Mouse (Mus musculus) stomach, embryonic 16.5 days (tissue): ENCODE measurements around the gene Tff2. TPM values are rescaled to one million over a fixed set of nuclear protein-coding genes. Genes with fewer than 3 reads are reported as not detected.

Experiments
- ATAC-seq: fragments of 200-750 bp; cut with Nextera tagmentation; 2 replicates; pipeline ENCODE4 v1.8.0; 2017; ENCODE audit warnings: moderate number of reproducible peaks, moderate TSS enrichment; ENCODE audit not compliant: insufficient read depth, low FRiP score
- H3K27ac ChIP-seq: fragments of 300-500 bp; sonication (generic); 2 replicates; pipeline ENCODE4 v1.5.1; 2014; ENCODE audit warnings: low read length
- H3K27me3 ChIP-seq: fragments of 300-500 bp; sonication (generic); 2 replicates; pipeline ENCODE4 v1.6.1; 2014; ENCODE audit warnings: low read length, control low read depth, mixed read lengths; ENCODE audit not compliant: control insufficient read depth, insufficient read depth
- H3K36me3 ChIP-seq: fragments of 300-500 bp; sonication (generic); 2 replicates; pipeline ENCODE4 v1.6.1; 2014; ENCODE audit warnings: low read length; ENCODE audit not compliant: control insufficient read depth, insufficient read depth
- H3K4me1 ChIP-seq: fragments of 300-500 bp; sonication (generic); 2 replicates; pipeline ENCODE4 v1.6.1; 2014; ENCODE audit warnings: low read length, control low read depth, mixed read lengths; ENCODE audit not compliant: control insufficient read depth, insufficient read depth
- H3K4me2 ChIP-seq: fragments of 300-500 bp; sonication (generic); 2 replicates; pipeline ENCODE4 v1.6.1; 2014; ENCODE audit warnings: low read depth, low read length, mixed read lengths
- H3K4me3 ChIP-seq: fragments of 300-500 bp; sonication (generic); replicated peaks from 2 replicates; pipeline ENCODE4 v1.5.1; 2014; ENCODE audit warnings: mild to moderate bottlenecking, low read length
- H3K9ac ChIP-seq: fragments of 300-500 bp; sonication (generic); 2 replicates; pipeline ENCODE4 v1.6.1; 2014; ENCODE audit warnings: low read length
- H3K9me3 ChIP-seq: fragments of 300-500 bp; sonication (generic); replicated peaks from 2 replicates; pipeline ENCODE4 v1.6.1; 2016; ENCODE audit warnings: low read length, control low read depth; ENCODE audit not compliant: control insufficient read depth
- WGBS: fragments of 180-500 bp; shearing (Covaris S2); extraction: QIAGEN DNeasy Blood & Tissue Kit; methylation state at CpG from one replicate; pipeline ENCODE4 v1.1.7; 2014; 5-methylcytosine and 5-hydroxymethylcytosine counted together
- polyA plus RNA-seq: library from polyadenylated mRNA; unstranded; fragments of >200 nt; fragmentation: Nextera tagmentation; extraction: Ambion mirVana; gene quantifications from 2 replicates; pipeline ENCODE4 v1.2.1, GENCODE M21; 2015

The Tff2 gene
- 99.1 and 132 TPM in 2 replicates for polyA plus RNA-seq

DNA sequence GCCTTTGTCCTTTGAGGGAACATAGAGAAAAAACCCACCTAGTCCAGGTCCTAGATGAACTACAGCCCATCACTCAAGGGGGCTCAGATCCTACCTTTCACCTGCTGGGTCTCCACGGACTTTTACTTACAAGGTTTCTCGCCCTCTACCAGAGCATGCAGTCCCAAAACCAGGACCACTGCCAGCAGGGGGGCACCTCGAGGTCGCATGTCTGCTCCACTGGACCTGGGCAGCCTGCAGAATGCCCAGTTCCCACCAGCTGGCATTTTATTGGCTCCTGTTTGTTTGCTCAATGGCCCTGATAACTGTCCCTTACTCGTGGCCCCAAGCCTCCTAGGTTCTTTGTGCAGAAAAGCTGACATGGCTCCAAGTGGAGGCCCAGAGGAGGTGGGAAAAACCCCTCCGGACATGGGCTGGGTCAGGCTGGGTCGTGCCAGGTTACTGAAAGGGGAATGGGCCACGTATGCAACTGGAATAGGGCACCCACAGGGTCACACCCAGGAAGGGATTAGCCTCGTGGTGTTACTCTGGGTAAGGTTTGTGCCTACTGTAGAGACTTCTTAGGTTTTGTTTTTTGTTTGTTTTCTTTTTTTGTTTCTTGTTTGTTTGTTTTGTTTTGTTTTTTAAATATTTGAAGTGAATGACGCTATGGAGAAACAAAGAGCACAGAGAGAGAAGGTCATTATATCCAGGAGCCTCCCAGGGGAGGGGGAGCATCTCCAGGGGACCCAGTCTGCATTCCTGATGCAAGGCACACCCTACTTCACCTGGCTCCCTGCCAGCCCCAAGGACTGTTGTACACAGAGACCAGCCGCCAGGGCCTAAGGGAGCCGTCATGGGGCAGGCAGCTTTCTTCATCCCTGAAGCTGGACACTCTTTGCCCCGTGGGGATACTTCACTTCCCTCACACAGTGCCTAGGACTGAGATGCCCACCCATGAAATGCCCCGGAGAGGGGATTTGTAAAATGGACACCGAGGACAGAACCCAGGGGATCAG lies at the start of gene Tff2:
Gene Tff2 (minus strand): TSS at position 243 of the 998 bp plus-strand sequence.
- WGBS: 54% methylated on average over 15 of the region's 15 CpGs
- peak within 1 kb of the TSS; percentile 17; the same call in 1 of the 2 replicates for H3K27ac ChIP-seq
- peak; percentile 86; the same call in 1 of the 2 replicates for ATAC-seq

GRCm38 (mm10) chr17:31193360-31193759 lies 49.3 kb upstream of the Tff2 start:
- no peaks in the 10 kb centered on the region for H3K27me3 ChIP-seq
- no peak overlapping the region for H3K9ac ChIP-seq
- H3K9me3 ChIP-seq: no peaks in the 10 kb centered on the region
- WGBS: 65% methylated on average over 9 of the region's 9 CpGs
- peak; percentile 30; the same call in 1 of the 2 replicates for ATAC-seq
- H3K4me2 ChIP-seq: no peak overlapping the region
- no peak overlapping the region for H3K4me3 ChIP-seq
- no peak overlapping the region for H3K27ac ChIP-seq
- no peaks in the 10 kb centered on the region for H3K36me3 ChIP-seq
- H3K4me1 ChIP-seq: no peaks in the 10 kb centered on the region

More for the DNA sequence above, at the start of gene Tff2:
- no peak within 1 kb of the TSS for H3K4me2 ChIP-seq
- H3K9me3 ChIP-seq: no peaks in the 10 kb centered on the region
- H3K36me3 ChIP-seq: no peaks in the 10 kb centered on the region
- no peaks in the 10 kb centered on the region for H3K4me1 ChIP-seq
- H3K9ac ChIP-seq: no peak within 1 kb of the TSS
- H3K27me3 ChIP-seq: no peaks in the 10 kb centered on the region
- H3K4me3 ChIP-seq: no peak within 1 kb of the TSS

DNA sequence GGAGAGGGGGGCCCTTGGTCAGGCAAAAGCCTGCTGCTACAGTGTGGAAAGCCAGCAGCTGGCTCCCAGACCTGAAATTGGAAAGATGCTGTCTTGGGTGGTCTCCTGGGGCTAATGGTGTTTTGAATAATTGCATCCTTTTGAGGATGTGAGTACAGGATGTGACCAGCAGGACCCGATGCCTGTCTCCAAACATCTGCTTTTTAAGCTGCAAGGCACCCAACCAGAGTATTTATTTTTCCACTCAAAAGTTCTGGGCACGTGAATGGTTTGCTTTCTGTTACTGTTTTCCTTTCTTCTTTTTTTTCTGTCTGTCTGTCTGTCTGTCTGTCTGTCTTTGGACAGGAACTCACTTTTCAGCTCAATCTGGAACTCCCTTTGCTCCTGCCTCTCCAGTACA lies 48.6 kb upstream of the Tff2 start:
- no peak for ATAC-seq
- no peaks in the 10 kb centered on the region for H3K4me1 ChIP-seq
- WGBS: 38% methylated on average over 2 of the region's 2 CpGs
- H3K4me3 ChIP-seq: no peak overlapping the region
- no peak overlapping the region for H3K4me2 ChIP-seq
- no peak overlapping the region for H3K27ac ChIP-seq
- H3K36me3 ChIP-seq: no peaks in the 10 kb centered on the region
- no peaks in the 10 kb centered on the region for H3K9me3 ChIP-seq
- H3K9ac ChIP-seq: no peak overlapping the region
- no peaks in the 10 kb centered on the region for H3K27me3 ChIP-seq

DNA sequence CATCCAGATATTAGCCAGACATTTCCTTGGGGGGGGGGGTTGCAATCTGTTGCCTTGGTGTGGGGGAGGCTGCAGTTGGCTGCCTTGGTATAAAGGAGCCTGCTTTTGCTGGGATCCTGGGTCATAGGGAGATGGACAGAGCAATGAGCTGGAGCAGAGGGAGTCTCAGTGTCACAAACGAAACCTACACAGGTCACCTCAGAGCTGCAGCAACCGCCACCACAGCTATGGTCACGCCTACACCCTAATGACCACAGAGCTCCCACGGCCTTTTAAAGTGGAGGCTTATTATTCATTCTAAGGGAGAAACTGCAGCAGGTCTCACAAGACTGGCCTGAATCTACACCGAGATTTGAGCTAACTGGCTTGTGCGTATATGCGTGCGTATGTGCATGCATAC lies 47.7 kb upstream of the Tff2 start:
- ATAC-seq: no peak
- no peak overlapping the region for H3K9ac ChIP-seq
- H3K36me3 ChIP-seq: no peaks in the 10 kb centered on the region
- WGBS: 68% methylated on average over 8 of the region's 8 CpGs
- no peak overlapping the region for H3K27ac ChIP-seq
- H3K4me2 ChIP-seq: no peak overlapping the region
- H3K4me3 ChIP-seq: no peak overlapping the region
- no peaks in the 10 kb centered on the region for H3K27me3 ChIP-seq
- no peaks in the 10 kb centered on the region for H3K9me3 ChIP-seq
- no peaks in the 10 kb centered on the region for H3K4me1 ChIP-seq

- Histone ChIP-seq H3K27ac (no peak overlapping the region), H3K4me1 (no peaks in the 10 kb centered on the region), H3K9ac (no peak overlapping the region), H3K4me3 (no peak overlapping the region), H3K9me3 (no peaks in the 10 kb centered on the region), H3K27me3 (no peaks in the 10 kb centered on the region), H3K36me3 (no peaks in the 10 kb centered on the region), H3K4me2 (no peak overlapping the region)
- WGBS: 23% methylated on average over 4 of the region's 4 CpGs
- no peak for ATAC-seq
Measured at GRCm38 (mm10) chr17:31187370-31187769, 43.3 kb upstream of the Tff2 start.

- H3K36me3 ChIP-seq: no peaks in the 10 kb centered on the region
- ATAC-seq: peak; percentile 65; the same call in 1 of the 2 replicates
- H3K4me3 ChIP-seq: no peak overlapping the region
- 67% methylated on average over 12 of the region's 12 CpGs for WGBS
- no peaks in the 10 kb centered on the region for H3K27me3 ChIP-seq
- H3K4me2 ChIP-seq: peak overlapping the region; percentile 17; the same call in 1 of the 2 replicates
- H3K27ac ChIP-seq: peak overlapping the region; percentile 95
- no peak overlapping the region for H3K9ac ChIP-seq
- H3K4me1 ChIP-seq: 0 out of 2 replicates have a peak, but pooled peaks cover 6% of the 10 kb centered on the region
- H3K9me3 ChIP-seq: no peaks in the 10 kb centered on the region
Measured at GRCm38 (mm10) chr17:31184269-31184990, 40.3 kb upstream of the Tff2 start.

DNA sequence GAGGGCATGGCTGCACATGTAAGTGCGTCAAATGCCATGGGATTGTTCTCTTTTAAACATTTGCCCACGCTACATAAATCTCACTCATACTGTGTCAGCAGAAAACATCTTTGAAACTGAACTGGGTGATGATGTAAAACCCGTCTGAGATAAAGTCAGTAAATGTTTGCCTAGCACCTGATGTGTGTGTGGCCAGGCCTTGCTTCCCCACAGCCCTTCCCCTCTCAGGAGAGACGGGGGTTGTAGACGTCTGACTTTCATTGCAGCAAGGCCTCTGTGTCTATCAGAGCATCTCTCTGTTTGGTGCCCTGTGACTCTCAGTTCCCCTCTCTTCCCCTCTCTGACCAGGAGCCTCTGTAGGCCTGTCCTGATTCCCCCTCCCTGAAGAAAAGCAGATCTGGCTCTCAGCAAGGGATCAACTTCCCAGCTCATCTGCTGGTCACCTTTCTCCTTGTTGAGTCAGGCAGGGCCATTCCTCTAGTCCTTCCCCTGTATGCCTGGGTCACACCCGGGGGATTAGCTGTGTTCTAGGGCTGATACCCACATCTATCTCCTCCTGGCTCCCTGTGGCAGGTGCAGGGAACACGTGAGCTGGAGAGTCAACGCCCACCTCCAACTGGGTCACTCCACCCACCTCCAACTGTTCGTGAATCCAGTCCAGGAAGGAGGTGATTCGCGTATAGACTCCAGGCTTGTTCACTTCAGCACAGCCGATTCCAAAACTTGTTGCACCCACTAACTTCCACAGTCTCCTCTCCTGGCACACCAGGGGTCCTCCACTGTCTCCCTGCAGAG lies 39.3 kb upstream of the Tff2 start:
- peak overlapping the region; percentile 32 for H3K4me2 ChIP-seq
- 0 out of 2 replicates have a peak, but pooled peaks cover 6% of the 10 kb centered on the region for H3K4me1 ChIP-seq
- no peak overlapping the region for H3K4me3 ChIP-seq
- H3K27ac ChIP-seq: peak overlapping the region; percentile 95
- ATAC-seq: peak; percentile 85
- peak overlapping the region; percentile 32 for H3K9ac ChIP-seq
- H3K9me3 ChIP-seq: no peaks in the 10 kb centered on the region
- H3K36me3 ChIP-seq: no peaks in the 10 kb centered on the region
- WGBS: 44% methylated on average over 12 of the region's 12 CpGs
- H3K27me3 ChIP-seq: no peaks in the 10 kb centered on the region

GRCm38 (mm10) chr17:31181490-31181889 lies 37.4 kb upstream of the Tff2 start:
- 0 out of 2 replicates have a peak, but pooled peaks cover 6% of the 10 kb centered on the region for H3K4me1 ChIP-seq
- WGBS: 77% methylated on average over 4 of the region's 4 CpGs
- no peaks in the 10 kb centered on the region for H3K36me3 ChIP-seq
- H3K4me3 ChIP-seq: no peak overlapping the region
- no peaks in the 10 kb centered on the region for H3K27me3 ChIP-seq
- H3K9me3 ChIP-seq: no peaks in the 10 kb centered on the region
- H3K9ac ChIP-seq: no peak overlapping the region
- H3K27ac ChIP-seq: no peak overlapping the region
- ATAC-seq: no peak
- no peak overlapping the region for H3K4me2 ChIP-seq
